Mouse (Mus musculus): Measurements from ENCODE around the gene Rnf225.
"Not testable (repeated sequence)": the region's sequence is repeated elsewhere in the genome, so short reads cannot be mapped to it uniquely, and the experiment has no call there.

The Rnf225 gene

DNA sequence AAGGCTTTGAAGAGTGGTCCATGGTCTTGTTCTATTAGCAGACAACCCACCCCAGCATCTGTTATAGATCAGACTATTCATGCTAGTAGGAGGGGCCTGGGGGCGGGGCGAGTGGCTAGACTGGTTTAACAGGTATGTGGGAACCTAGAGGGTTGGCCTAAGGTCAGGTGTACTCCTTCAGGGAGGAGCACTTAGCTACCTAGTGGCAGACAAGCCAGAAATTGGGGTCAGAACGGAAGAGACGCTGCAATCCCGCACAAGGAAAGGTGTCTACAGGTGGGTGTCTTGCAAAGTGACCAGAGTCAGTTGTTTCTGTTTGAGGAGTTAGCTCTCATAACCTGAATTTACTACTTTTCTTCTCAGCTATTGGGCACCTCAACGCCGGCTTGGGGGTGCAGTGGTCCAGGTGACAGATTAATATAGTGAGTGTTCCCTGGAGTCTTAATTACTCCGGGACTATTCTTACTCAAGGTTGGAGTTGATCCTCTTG, at the start of gene Rnf225:
Rnf225 (plus strand) TSS at position 226 of the 490 bp plus-strand sequence.
- DNase-seq (ENCODE audit: low read depth, low spot score): no peak

- DNase-seq (ENCODE audit: low read depth, low spot score): no peak
These were observed 47.2 kb upstream of the Rnf225 start for GRCm38 (mm10) chr7:12880036-12880435.

- DNase-seq (ENCODE audit: low read depth, low spot score): not testable (repeated sequence)
These were observed 46.7 kb upstream of the Rnf225 start for GRCm38 (mm10) chr7:12880497-12880896.

DNA sequence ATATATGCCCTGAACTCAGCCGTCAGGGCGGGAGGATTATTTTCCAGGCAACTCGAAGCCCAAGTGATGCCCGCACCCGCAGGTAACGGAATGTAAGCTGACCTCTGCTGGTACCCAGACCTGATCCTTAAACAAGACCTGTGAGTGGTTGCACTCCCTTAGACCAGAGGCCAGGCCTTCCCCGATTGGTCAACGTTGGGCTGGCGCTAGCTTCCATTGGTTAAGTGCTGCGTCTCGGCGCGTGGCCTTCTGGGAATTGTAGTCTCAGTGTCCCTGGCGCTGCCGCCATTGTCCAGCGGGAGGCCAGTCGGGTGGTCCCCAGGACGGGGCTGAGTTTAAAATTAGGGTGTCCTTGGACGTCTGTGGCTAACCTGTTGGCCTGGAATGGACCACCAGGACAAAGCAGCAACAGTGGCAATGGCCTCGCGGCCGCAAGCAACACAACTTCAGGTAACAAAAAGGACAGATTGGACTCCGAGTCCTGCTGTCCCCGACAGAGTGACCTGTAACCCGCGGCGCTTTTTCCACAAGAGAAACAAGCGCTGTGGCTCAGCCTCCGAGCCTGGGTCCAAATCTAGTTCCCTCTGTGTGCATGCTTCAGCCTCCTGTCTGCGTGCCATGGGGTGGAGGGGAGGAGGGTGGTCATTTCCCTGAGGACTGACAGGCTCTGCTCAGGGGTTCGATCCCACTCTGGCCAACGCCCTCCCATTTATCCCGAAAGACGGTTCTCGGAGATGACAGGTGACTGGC, 46.1 kb upstream of the Rnf225 start, which contains the start of gene Zfp128:
Zfp128 (plus strand) TSS at position 267 of the 750 bp plus-strand sequence.
- peak; percentile 91 for DNase-seq (ENCODE audit: low read depth, low spot score)

DNA sequence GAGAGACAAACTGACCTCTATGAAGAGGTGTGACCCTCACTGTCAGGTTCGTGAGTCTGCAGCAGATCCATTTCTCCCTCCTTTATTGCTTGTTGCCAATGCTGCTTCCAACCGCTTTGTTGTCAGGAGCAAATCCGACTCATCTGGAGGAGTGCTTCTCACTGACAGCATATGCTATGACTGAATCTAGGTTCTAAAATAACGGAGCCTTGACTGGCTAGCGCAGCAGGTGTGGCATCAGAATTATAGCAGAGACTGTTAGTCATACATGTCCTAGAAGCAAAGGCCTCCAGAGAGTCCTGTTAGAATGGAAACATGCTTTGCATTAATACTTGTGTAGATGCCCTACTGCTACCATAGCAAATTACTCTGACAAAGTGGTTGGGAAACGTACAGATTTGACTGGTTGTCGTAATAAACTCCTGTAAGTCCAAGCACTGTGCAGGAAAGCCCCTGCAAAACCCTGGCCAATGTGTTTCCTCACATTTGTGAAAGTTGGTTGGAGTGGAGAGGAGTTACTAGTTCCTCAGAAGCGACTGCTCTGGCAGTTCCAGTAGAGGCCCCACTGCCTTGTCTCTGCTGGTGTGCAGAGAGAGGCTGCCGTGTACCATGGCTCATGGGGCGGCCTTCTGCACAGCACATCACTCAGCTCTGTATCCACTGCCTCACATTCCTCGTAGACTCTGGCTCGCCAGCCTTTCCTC, 40.5 kb upstream of the Rnf225 start:
- DNase-seq (ENCODE audit: low read depth, low spot score): no peak

GRCm38 (mm10) chr7:12887585-12887984, 39.6 kb upstream of the Rnf225 start:
- no peak for DNase-seq (ENCODE audit: low read depth, low spot score)

- DNase-seq (ENCODE audit: low read depth, low spot score): no peak
These were observed 36.3 kb upstream of the Rnf225 start for GRCm38 (mm10) chr7:12890928-12891327.

DNA sequence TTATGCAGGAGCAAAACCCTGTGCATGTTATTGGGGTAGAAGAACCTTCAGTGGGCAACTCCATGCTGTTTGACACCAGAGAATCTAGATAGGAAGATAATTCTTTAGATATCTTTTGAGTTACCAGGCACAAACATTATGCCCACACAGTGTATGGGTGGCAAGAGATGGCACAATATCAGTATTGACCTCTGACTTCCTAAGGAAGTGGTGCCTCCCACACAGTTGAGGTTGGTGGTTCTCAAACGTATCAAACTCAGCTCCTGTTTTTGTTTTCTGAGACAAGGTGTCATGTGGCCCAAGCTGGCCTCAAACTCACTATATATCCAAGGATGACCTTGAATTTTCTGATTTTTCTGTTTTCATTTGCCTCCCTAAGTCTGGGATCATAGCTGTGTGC, 35.9 kb upstream of the Rnf225 start:
- no peak for DNase-seq (ENCODE audit: low read depth, low spot score)

- peak; percentile 89 for DNase-seq (ENCODE audit: low read depth, low spot score)
These were observed 29.4 kb upstream of the Rnf225 start, which contains the start of gene Zscan22 for GRCm38 (mm10) chr7:12897655-12898410. Zscan22 (plus strand) TSS chr7:12897815.

GRCm38 (mm10) chr7:12901517-12901916, 25.7 kb upstream of the Rnf225 start:
- no peak for DNase-seq (ENCODE audit: low read depth, low spot score)

- peak; percentile 44 for DNase-seq (ENCODE audit: low read depth, low spot score)
These were observed 23.6 kb upstream of the Rnf225 start for GRCm38 (mm10) chr7:12903623-12904022.

DNA sequence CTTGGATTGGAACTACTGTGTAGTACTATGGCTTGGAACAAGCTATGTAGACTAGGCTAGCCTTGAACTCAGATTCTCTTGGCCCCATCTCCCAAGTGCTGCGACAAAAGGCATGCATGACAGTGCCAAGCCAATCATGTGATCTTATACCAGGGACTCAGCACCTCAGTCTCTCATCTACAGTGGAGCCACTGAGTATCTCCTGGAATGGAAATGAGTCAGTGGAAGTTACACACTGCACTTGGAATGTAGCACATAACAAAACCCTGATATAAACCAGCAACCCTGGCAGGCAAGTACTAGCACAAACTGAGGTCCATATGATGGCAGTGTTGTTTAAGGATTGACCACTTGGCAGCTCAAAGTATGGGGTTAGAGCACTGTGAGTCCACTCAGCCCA, 22.1 kb upstream of the Rnf225 start:
- no peak for DNase-seq (ENCODE audit: low read depth, low spot score)

DNA sequence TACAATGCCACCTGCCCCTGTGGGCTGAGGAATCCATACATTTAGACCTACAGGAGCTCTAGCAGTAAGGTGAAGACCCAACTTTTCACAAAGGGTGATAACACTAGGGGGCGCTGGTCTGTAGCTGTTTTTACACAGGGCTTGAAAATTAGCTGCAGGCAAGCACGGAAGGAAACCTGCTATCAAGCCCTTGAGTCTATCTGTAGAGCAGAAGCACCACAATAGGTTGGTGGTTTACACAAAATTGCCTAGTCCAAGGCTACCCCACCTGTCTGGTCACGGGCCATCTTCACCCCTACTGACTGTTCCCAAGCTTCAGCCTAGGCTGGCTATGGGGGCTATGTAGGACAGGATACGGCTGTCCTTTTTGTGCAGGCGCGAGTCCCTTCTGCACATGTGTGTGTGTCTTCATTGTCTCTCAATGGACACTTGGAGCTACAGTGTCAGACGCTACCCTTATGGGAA, 17.7 kb upstream of the Rnf225 start:
- peak; percentile 91 for DNase-seq (ENCODE audit: low read depth, low spot score)

- DNase-seq (ENCODE audit: low read depth, low spot score): peak; percentile 65
These were observed 17.0 kb upstream of the Rnf225 start for GRCm38 (mm10) chr7:12910181-12910668.

DNA sequence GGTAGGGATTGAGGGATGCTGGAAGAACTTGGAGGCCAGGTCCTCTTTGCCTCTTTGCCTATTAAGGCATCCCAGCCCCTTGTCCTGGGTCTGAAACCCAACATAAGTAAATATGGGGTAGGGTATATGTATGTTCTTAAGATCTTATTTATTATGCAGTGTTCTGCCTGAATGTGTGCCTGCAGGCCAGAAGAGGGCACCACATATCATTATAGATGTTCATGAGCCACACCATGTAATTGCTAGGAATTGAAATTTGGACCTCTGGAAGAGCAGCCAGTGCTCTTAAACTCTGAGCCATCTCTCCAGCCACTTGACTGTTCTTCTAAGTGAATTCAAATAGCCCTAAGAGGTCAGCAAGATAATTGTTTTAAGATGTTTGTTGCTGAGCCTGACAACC, 13.7 kb upstream of the Rnf225 start:
- peak; percentile 71 for DNase-seq (ENCODE audit: low read depth, low spot score)

DNA sequence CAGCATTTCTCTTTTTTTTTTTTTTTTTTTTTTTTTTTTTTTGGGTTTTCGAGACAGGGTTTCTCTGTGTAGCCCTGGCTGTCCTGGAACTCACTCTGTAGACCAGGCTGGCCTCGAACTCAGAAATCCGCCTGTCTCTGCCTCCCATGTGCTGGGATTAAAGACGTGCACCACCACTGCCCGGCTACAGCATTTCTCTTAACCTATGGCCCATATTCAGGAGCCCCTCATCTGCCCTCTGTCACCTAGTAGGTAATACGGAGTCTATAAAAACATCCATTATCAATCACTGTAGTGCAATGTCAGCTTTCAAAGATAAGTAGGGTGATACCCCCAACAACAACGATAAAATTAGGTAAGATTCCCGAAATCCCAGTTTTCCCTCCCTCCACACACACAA, 6.7 kb upstream of the Rnf225 start:
- DNase-seq (ENCODE audit: low read depth, low spot score): not testable (repeated sequence)

DNA sequence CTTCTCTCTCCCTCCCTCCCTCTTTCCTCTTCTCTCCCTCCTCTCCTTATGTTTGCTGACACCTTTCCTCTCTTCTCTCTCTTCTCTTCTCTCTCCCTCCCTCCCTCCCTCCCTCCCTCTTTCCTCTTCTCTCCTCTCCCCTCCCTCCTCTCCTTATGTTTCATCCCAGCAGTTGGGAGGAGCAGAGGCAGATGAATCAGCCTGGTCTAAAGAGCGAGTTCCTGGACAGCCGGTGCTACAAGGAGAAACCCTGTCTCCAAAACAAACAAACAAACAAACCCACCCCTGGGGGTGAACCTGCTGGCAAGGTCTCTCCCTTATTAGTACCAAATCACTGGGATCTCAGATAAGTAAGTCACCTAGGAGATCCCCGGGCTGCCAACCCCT, 5.9 kb upstream of the Rnf225 start:
- DNase-seq (ENCODE audit: low read depth, low spot score): no peak

- DNase-seq (ENCODE audit: low read depth, low spot score): peak; percentile 99
These were observed 5.3 kb upstream of the Rnf225 start, which contains the start of gene Rps5 for GRCm38 (mm10) chr7:12921705-12922465. Rps5 (plus strand) TSS chr7:12922290.

DNA sequence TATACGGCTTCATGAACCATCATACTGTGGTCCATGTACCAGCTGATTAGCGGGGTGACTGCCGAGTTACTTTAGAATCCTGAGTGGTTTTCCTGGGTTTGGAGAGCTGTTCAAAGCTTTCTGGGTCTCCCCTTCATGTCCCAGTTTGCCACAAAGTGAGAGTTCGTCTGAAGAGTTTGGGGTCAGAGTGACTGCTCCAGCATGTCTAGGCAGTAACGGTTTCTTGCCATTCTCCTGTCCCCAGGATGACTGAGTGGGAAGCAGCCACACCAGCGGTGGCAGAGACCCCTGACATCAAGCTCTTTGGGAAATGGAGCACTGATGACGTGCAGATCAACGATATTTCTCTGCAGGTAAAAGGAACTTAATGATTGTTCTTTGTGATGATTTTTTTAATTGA, 4.5 kb upstream of the Rnf225 start:
- DNase-seq (ENCODE audit: low read depth, low spot score): no peak

- no peak for DNase-seq (ENCODE audit: low read depth, low spot score)
These were observed 900 bp upstream of the Rnf225 start for GRCm38 (mm10) chr7:12926316-12926715.
